Mouse (Mus musculus) cerebral cortex, adult 2 months (tissue): ENCODE data around the gene Dut.

Source experiments
- WGBS: fragments of 180-500 bp; shearing (Covaris S2); methylation state at CpG from one replicate; pipeline ENCODE4 v1.1.7; 2018; 5-methylcytosine and 5-hydroxymethylcytosine counted together

The Dut gene

GRCm38 (mm10) chr2:125303764-125304384 lies 56.9 kb downstream of the Dut start:
- 81% methylated on average over 5 of the region's 5 CpGs for WGBS

GRCm38 (mm10) chr2:125304746-125305145 lies 57.8 kb downstream of the Dut start:
- 79% methylated on average over 3 of the region's 3 CpGs for WGBS

DNA sequence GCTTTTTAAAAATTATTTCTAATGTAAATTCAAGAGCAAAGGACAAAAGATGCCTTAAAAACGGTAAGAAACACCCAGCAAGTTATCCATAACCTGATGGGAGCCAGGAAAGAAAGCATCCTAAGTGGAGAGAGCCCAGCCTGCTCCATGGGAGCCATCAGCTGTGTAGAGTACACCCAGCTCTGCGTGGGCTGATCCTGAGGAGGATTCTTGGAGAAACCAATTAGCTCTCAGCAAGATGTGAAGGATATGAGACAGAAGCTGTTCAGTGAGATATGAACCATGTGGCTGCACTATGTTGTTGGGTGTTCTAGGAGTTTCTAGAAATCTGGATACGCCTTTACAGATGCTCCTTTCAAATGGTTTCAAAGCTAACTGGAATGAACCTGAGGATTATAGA lies 58.7 kb downstream of the Dut start:
- 80% methylated on average over 3 of the region's 3 CpGs for WGBS
